In genomic region chr9:29341292-29341691, GRCm38 (mm10) we compare ENCODE assay signal across 23 mouse cellular contexts.
A peak's percentile ranks its signal among the peaks of the same experiment; 100 is the strongest.
DNase-seq lines count a peak whose midpoint lies in the region; ATAC-seq and TF ChIP-seq lines count a peak whose summit lies in the region.
"Had no signal": no experiment of that assay in that cellular context is flagged by ENCODE, and none has a peak within 500 bp of the region (broad histone marks: within the 10 kb centered on the region; RNA-seq: fewer than 3 reads in every experiment).

No protein-coding gene starts in this region.

- TF ChIP-seq CTCF in kidney, adult 2 months (conservative IDR thresholded peaks at IDR 0.05; ENCODE audit: insufficient read depth, insufficient read length, low read depth, low read length): no peak

- peaks cover 2% of the 10 kb centered on the region; the same call in 1 of the 2 replicates for H3K4me1 ChIP-seq in kidney, adult 2 months (ENCODE audit: control insufficient read depth, insufficient read depth, low read length)
- H3K4me1 ChIP-seq: embryonic facial prominence, embryonic 15.5 days; forebrain, embryonic 10.5 days; heart, embryonic 10.5 days; hindbrain, embryonic 10.5 days; intestine, embryonic 15.5 days; midbrain, embryonic 12.5 days; neural tube, embryonic 12.5 days had no signal

- TF ChIP-seq POLR2A in kidney, adult 2 months (IDR thresholded peaks at IDR 0.05; ENCODE audit: low read depth, low read length): no peak

- DNase-seq in frontal cortex, postnatal 25 days (ENCODE audit: low spot score in 2 of 2): no peak
- DNase-seq in cerebellum, adult 18-20 months: peak; percentile 71 to 81
- DNase-seq in cerebellum, adult 9-11 months: peak; percentile 90
- DNase-seq in layer of hippocampus, adult 9-10 months (ENCODE audit: low spot score): peak; percentile 47
- no peak for DNase-seq in kidney, adult 2 months
- no peak for DNase-seq in gastrocnemius, adult 8-10 months (ENCODE audit: low spot score in 2 of 2)
- no peak for DNase-seq in kidney, postnatal 36 days
- DNase-seq: B cell, adult 2 months; gastrocnemius, postnatal 25 days; liver; liver, postnatal 0 days; lung, postnatal 10 days; spleen, adult 18-20 months; thymus, adult 18-20 months; thymus, postnatal 4 days had no signal

- H3K36me3 ChIP-seq in kidney, adult 2 months (ENCODE audit: control insufficient read depth, insufficient read depth, low read length): no peaks in the 10 kb centered on the region
- H3K36me3 ChIP-seq: embryonic facial prominence, embryonic 15.5 days; forebrain, embryonic 10.5 days; heart, embryonic 10.5 days; hindbrain, embryonic 10.5 days; intestine, embryonic 15.5 days; midbrain, embryonic 12.5 days; neural tube, embryonic 12.5 days had no signal

- no peak overlapping the region for H3K27ac ChIP-seq in kidney, adult 2 months (ENCODE audit: insufficient read depth, low read depth, low read length)
- H3K27ac ChIP-seq: embryonic facial prominence, embryonic 15.5 days; forebrain, embryonic 10.5 days; heart, embryonic 10.5 days; hindbrain, embryonic 10.5 days; intestine, embryonic 15.5 days; midbrain, embryonic 12.5 days; neural tube, embryonic 12.5 days had no signal

- H3K27me3 ChIP-seq in kidney, adult 2 months (replicated peaks; ENCODE audit: control insufficient read depth, insufficient read depth, low read length): no peaks in the 10 kb centered on the region; the same call in 1 of the 2 replicates
- H3K27me3 ChIP-seq: embryonic facial prominence, embryonic 15.5 days; intestine, embryonic 15.5 days; midbrain, embryonic 12.5 days; neural tube, embryonic 12.5 days had no signal

- ATAC-seq in frontal cortex, adult (ENCODE audit: low TSS enrichment): peak; percentile 64; the same call in 1 of the 2 replicates
- ATAC-seq: intestine, embryonic 15.5 days; liver, postnatal 0 days had no signal

- WGBS in kidney, adult 2 months: 83% methylated on average over 3 of the region's 3 CpGs

- H3K4me3 ChIP-seq in kidney, adult 2 months (ENCODE audit: insufficient read depth, low read depth, low read length): no peak overlapping the region
- H3K4me3 ChIP-seq: embryonic facial prominence, embryonic 15.5 days; forebrain, embryonic 10.5 days; heart, embryonic 10.5 days; hindbrain, embryonic 10.5 days; intestine, embryonic 15.5 days; midbrain, embryonic 12.5 days; neural tube, embryonic 12.5 days had no signal

Comparison
In these comparisons a context has a peak if more than half of its experiments do, and no peak if none do; other contexts are left out.
1. DNase-seq: peak in cerebellum, adult 18-20 months (2 of 2), cerebellum, adult 9-11 months (single experiment) and layer of hippocampus, adult 9-10 months (single experiment); none in frontal cortex, postnatal 25 days (0 of 2), kidney, adult 2 months (single experiment), gastrocnemius, adult 8-10 months (0 of 2) and kidney, postnatal 36 days (0 of 2).